Mouse (Mus musculus) A20 (cell line): ENCODE measurements around the gene Gm20388.
A peak's percentile ranks its signal among the peaks of the same experiment; 100 is the strongest.

Source experiments
- DNase-seq: peaks from one replicate; pipeline ENCODE4 v3.0.0-alpha.2; 2011; ENCODE audit warnings: low read depth, low spot score

Gene Gm20388

GRCm38 (mm10) chr8:123780471-123780870 is 3869.8 kb downstream of the Gm20388 start:
- DNase-seq: no peak

DNA sequence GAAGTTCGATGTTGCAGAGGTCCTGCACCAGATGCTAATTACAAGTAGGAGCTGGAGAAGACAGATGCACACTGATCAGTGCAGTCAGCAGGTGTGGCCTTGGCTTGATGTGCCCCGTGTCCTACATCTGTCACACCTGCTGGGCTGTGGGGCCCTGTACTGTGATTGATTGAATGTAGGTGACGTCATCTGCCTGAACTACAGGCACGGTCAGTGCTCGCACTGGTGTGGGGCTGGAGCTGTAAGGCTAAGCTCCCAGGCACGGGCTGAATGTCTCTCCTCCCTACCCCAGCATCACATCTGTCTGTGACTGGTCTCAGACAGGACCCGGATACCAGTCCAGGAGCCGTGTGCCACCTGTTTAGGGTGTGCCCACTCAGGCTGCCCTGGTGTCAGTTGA is 3870.6 kb downstream of the Gm20388 start:
- DNase-seq: no peak

GRCm38 (mm10) chr8:123783525-123784249 is 3873.0 kb downstream of the Gm20388 start:
- peak; percentile 74 for DNase-seq

GRCm38 (mm10) chr8:123786166-123786565 is 3875.5 kb downstream of the Gm20388 start:
- no peak for DNase-seq

GRCm38 (mm10) chr8:123786644-123787043 is 3876.0 kb downstream of the Gm20388 start:
- peak; percentile 44 for DNase-seq

- DNase-seq: peak; percentile 82
These were observed 3876.7 kb downstream of the Gm20388 start for GRCm38 (mm10) chr8:123787254-123787897.

DNA sequence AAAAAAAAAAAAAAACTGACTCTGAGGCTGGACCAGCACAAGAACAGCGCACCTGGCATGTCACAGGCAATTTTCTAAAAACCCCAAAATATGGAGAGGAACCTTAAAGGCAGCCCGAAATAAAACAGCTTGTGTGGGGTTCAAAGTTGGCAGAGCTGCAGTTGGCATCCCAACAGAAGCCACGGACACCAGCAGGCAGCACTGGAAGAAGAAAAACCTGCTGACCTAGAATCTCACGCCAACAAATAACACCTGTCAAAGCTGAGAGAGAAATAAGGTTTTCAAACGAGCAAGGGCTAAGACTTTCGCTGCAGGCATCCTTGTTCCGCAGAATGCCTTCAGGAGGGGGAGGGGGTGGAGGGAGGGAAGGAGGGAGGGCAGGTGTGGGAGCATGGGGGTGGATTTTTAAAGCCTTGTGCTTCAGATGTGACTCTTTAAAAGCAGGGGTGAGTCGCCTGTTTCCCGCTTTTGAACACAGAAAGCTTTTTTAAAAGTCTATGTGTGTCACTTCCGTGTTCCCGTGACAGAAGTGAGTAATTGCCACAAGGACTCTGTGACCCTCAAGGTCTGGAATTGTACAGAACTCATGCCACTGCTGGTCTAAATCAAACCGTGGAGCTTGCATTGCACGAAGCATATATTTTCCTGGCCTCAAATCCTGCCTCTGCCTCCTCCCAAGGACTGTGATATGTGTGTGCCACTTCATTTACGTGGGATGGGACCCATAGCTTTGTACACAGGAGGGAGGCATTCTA is 3878.0 kb downstream of the Gm20388 start:
- DNase-seq: peak; percentile 37

DNA sequence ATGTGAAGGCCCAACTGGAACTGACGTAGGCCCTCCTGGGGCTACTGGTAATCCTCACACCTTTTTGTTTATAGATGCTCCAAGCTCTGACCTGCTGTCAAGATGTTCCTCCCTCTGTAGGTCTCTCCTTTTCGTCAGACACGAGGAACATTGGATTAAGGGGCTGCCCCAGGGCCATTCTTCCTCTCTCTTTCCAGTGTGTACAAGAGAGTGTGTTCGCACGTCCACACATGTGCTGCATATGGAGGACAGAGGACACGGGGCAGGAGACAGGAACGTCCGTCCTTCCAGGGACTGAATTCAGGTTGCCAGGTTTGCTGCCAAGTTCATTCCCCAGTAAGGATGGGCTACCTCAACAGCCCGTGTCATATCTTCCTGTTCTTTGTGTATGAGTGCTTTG is 3878.8 kb downstream of the Gm20388 start:
- no peak for DNase-seq

- peak; percentile 83 for DNase-seq
These were observed 3879.3 kb downstream of the Gm20388 start for GRCm38 (mm10) chr8:123789970-123790369.

GRCm38 (mm10) chr8:123791101-123791844 is 3880.6 kb downstream of the Gm20388 start:
- no peak for DNase-seq

- no peak for DNase-seq
These were observed 3881.2 kb downstream of the Gm20388 start for GRCm38 (mm10) chr8:123791845-123792225.

- no peak for DNase-seq
These were observed 3883.3 kb downstream of the Gm20388 start for GRCm38 (mm10) chr8:123793900-123794299.

- no peak for DNase-seq
These were observed 3884.1 kb downstream of the Gm20388 start for GRCm38 (mm10) chr8:123794766-123795165.

DNA sequence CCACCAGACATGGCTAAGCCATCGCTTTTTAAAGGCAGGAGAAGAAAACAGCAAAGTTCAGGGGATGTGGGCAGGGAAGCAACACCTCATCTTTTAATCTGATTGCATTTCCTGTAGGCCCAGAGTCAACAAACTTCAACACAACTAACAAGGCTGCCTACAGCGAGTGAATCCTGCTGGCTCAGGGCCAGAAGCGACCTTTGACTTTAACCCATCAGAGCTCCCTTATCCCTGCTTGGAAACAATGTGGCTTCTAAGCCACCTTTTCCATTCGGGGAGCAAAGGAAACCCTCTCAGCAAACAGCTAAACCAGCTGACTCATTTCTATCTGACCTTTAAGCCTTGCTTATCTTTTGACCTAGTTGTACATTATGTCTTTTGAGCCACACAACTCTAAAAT is 3886.1 kb downstream of the Gm20388 start:
- DNase-seq: no peak

- no peak for DNase-seq
These were observed 3887.3 kb downstream of the Gm20388 start for GRCm38 (mm10) chr8:123797928-123798327.

- no peak for DNase-seq
These were observed 3888.8 kb downstream of the Gm20388 start for GRCm38 (mm10) chr8:123799434-123799833.

- no peak for DNase-seq
These were observed 3889.2 kb downstream of the Gm20388 start for GRCm38 (mm10) chr8:123799885-123800284.

GRCm38 (mm10) chr8:123800867-123801266 is 3890.2 kb downstream of the Gm20388 start:
- DNase-seq: no peak

DNA sequence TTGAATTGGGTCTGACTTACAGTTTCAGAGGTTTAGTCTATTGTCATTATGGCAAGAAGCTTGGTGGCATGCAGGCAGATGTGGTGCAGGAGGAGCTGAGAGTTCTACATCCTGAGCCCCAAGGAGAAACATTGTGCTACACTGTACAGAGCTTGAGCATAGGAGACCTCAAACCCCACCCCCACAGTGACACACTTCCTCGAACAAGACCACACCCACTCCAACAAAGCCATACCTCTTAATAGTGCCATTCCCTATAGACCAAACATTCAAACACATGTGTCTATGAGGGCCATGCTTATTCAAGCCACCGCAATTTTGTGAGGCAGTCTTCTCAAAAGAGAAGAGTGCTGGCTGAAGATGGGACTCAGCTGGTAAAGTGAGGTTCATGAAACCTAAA is 3890.9 kb downstream of the Gm20388 start:
- DNase-seq: no peak

- no peak for DNase-seq
These were observed 3893.0 kb downstream of the Gm20388 start for GRCm38 (mm10) chr8:123803639-123804038.

DNA sequence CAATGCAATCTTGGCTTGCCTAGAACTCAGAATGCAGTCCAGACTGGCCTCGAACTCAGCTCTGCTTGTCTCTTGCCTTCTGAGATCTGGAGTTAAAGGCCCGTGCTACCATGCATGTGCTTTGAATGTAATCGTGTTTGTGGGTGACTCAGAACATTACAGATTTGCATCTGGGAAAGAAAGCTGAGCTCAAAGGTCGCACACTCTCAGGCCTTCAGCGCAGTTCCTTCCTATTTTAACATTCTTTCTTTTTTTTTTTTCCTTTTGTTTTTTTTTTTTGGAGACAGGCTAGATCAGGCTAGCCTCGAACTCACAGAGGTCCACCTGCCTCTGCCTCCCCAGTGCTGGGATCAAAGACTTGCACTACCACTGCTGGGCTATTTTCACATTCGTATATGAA is 3893.9 kb downstream of the Gm20388 start:
- DNase-seq: no peak

GRCm38 (mm10) chr8:123805209-123805717 is 3894.6 kb downstream of the Gm20388 start:
- no peak for DNase-seq
